ENCODE assay signal across 9 mouse cellular contexts in the genomic region with DNA sequence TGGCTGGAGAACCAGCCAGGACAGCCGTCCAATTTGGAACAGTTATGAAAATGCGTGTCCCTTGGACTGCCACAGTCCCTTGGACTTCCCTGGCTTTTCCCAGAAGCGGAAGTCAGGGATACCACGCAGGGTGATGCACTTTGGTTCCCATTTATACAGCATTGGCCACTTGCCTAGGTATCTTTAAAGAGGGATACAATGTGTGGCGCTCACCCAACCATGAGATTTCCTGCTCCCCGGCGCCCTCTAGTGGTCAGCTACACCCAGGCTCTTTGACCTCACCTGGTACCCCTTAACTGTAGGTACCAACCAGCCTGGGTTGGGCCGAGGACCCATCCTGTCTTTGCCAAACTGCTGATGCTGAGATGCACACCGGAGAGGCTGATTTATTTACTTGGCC. TPM values are rescaled to one million over a fixed set of nuclear protein-coding genes. Genes with fewer than 3 reads are reported as not detected.
DNase-seq lines count a peak whose midpoint lies in the region; TF ChIP-seq lines count a peak whose summit lies in the region.
"Had no signal": no experiment of that assay in that cellular context is flagged by ENCODE, and none has a peak within 500 bp of the region (broad histone marks: within the 10 kb centered on the region; RNA-seq: fewer than 3 reads in every experiment).

No protein-coding gene starts in this region.

- no peak for TF ChIP-seq POLR2A in ES-Bruce4 (IDR thresholded peaks at IDR 0.05; ENCODE audit: insufficient read depth, low read length)
- no peak for TF ChIP-seq POLR2A in brain, embryonic 14.5 days (IDR thresholded peaks at IDR 0.05; ENCODE audit: borderline replicate concordance, extremely low read depth, insufficient read depth, insufficient read length, poor library complexity, severe bottlenecking)
- no peak for TF ChIP-seq POLR2A in lung, adult 2 months (IDR thresholded peaks at IDR 0.05; ENCODE audit: borderline replicate concordance, extremely low read depth, low read depth, low read length)

- TF ChIP-seq EP300 in ES-Bruce4 (IDR thresholded peaks at IDR 0.05; ENCODE audit: insufficient read depth, low read depth, low read length) = no peak

- H3K9ac ChIP-seq in ES-Bruce4 (ENCODE audit: low read depth, poor library complexity, severe bottlenecking) = no peak overlapping the region
- H3K9ac ChIP-seq: heart, embryonic 13.5 days had no signal

- no peaks in the 10 kb centered on the region for H3K27me3 ChIP-seq in ES-Bruce4 (ENCODE audit: control insufficient read depth, insufficient read depth, low read length, poor library complexity, severe bottlenecking)
- H3K27me3 ChIP-seq in forebrain, embryonic 10.5 days (ENCODE audit: poor library complexity, severe bottlenecking) = no peaks in the 10 kb centered on the region
- H3K27me3 ChIP-seq: heart, embryonic 13.5 days had no signal

- peak; percentile 74 for DNase-seq in brain, embryonic 14.5 days (ENCODE audit: low read depth)
- peak; percentile 74 for DNase-seq in forebrain, embryonic 10.5 days (ENCODE audit: extremely low spot score, low spot score)
- DNase-seq in heart, postnatal 10 days = peak; percentile 89 to 95
- peak; percentile 83 for DNase-seq in layer of hippocampus, adult 11-12 months (ENCODE audit: low spot score)
- DNase-seq in lung, adult 2 months = peak; percentile 86
- DNase-seq in ovary, postnatal 14 days (ENCODE audit: low spot score) = peak; percentile 83
- DNase-seq in thymus, postnatal 14 days = peak; percentile 87

- peaks cover 8% of the 10 kb centered on the region for H3K4me1 ChIP-seq in ES-Bruce4 (ENCODE audit: control insufficient read depth, insufficient read depth, low read length)
- H3K4me1 ChIP-seq in forebrain, embryonic 10.5 days = no peaks in the 10 kb centered on the region
- H3K4me1 ChIP-seq in lung, adult 2 months (ENCODE audit: control insufficient read depth, insufficient read depth, low read length) = no peaks in the 10 kb centered on the region

- peak; percentile 87 for TF ChIP-seq CTCF in ES-Bruce4 (IDR thresholded peaks at IDR 0.05; ENCODE audit: low read depth, low read length)
- TF ChIP-seq CTCF in brain, embryonic 14.5 days (IDR thresholded peaks at IDR 0.05; ENCODE audit: borderline replicate concordance, extremely low read depth, insufficient read depth, insufficient read length) = peak; percentile 86
- peak; percentile 81 for TF ChIP-seq CTCF in lung, adult 2 months (IDR thresholded peaks at IDR 0.05; ENCODE audit: insufficient read depth, low read length)

- no peaks in the 10 kb centered on the region for H3K9me3 ChIP-seq in ES-Bruce4 (replicated peaks; ENCODE audit: control insufficient read depth, insufficient read depth, low read length, poor library complexity, severe bottlenecking)
- no peaks in the 10 kb centered on the region for H3K9me3 ChIP-seq in forebrain, embryonic 10.5 days
- H3K9me3 ChIP-seq: heart, embryonic 13.5 days had no signal

- intact Hi-C loops in heart, postnatal 10 days (cut with DNase I) = loop anchor here (1.0 to 5.0 kb wide), 3 partner anchors 80 to 306 kb away; a partner anchor contains a TSS

- H3K4me3 ChIP-seq in ES-Bruce4 (ENCODE audit: low read depth, low read length) = no peak overlapping the region
- H3K4me3 ChIP-seq in forebrain, embryonic 10.5 days = no peak overlapping the region
- H3K4me3 ChIP-seq in lung, adult 2 months (replicated peaks; ENCODE audit: extremely low read depth, low read depth, low read length) = no peak overlapping the region
- H3K4me3 ChIP-seq: heart, embryonic 13.5 days had no signal

- no peak overlapping the region for H3K27ac ChIP-seq in ES-Bruce4 (ENCODE audit: insufficient read depth, low read length)
- no peak overlapping the region for H3K27ac ChIP-seq in forebrain, embryonic 10.5 days
- H3K27ac ChIP-seq: heart, embryonic 13.5 days had no signal

- no peaks in the 10 kb centered on the region for H3K36me3 ChIP-seq in ES-Bruce4 (ENCODE audit: control insufficient read depth, insufficient read depth, low read length, poor library complexity, severe bottlenecking)
- no peaks in the 10 kb centered on the region for H3K36me3 ChIP-seq in forebrain, embryonic 10.5 days (replicated peaks)
- H3K36me3 ChIP-seq: heart, embryonic 13.5 days had no signal

- 34% methylated on average over 9 of the region's 9 CpGs for WGBS in forebrain, embryonic 10.5 days
- WGBS in lung, adult 2 months = 13% methylated on average over 9 of the region's 9 CpGs

RNA-seq across cellular contexts. Expression of a gene that starts 44.5 kb away (rescaled TPM):
- polyA plus RNA-seq in ES-Bruce4 (2011; ENCODE audit: insufficient read depth, insufficient read length, low read depth, missing spikeins) = 37.4 and 38.6 TPM in 2 replicates
- 15.0 and 28.7 TPM in 2 replicates for polyA plus RNA-seq in brain, embryonic 14.5 days (2012; rRNA removed)
- 7.6 and 8.6 TPM in 2 replicates for polyA plus RNA-seq in forebrain, embryonic 10.5 days (2016; fragmentation: Nextera tagmentation; extraction: Ambion mirVana)
- total RNA-seq in heart, postnatal 10 days (2021) = 10 to 100 TPM; 40.0 to 45.2 TPM
- polyA plus RNA-seq in lung, adult 2 months (2012; rRNA removed) = 53.1 and 64.0 TPM in 2 replicates
